Mouse (Mus musculus) heart, embryonic 16.5 days (tissue): ENCODE measurements at regions not wholly inside any gene's neighbourhood (a gene's known extent, or its start where the extent isn't known, plus 50 kb on each side); places are given as distances from the start of the nearest gene placed in this dataset.

Experiments
- ATAC-seq: fragments of 200-750 bp; cut with Nextera tagmentation; replicated peaks from 2 replicates; pipeline ENCODE4 v1.8.0; 2017; ENCODE audit warnings: moderate number of reproducible peaks; ENCODE audit not compliant: insufficient read depth, low FRiP score; ENCODE audit errors: extremely low read depth
- H3K27ac ChIP-seq: fragments of 300-500 bp; sonication (generic); 2 replicates; pipeline ENCODE4 v1.5.1; 2014; ENCODE audit warnings: mild to moderate bottlenecking, low read length, control low read depth, moderate library complexity
- H3K27me3 ChIP-seq: fragments of 300-500 bp; sonication (generic); 2 replicates; pipeline ENCODE4 v1.6.1; 2014; ENCODE audit warnings: low read length, mixed read lengths; ENCODE audit not compliant: control insufficient read depth, insufficient read depth
- H3K36me3 ChIP-seq: fragments of 300-500 bp; sonication (generic); 2 replicates; pipeline ENCODE4 v1.6.1; 2014; ENCODE audit not compliant: control insufficient read depth, insufficient read depth
- H3K4me1 ChIP-seq: fragments of 300-500 bp; sonication (generic); 2 replicates; pipeline ENCODE4 v1.6.1; 2014; ENCODE audit warnings: low read length, mixed read lengths; ENCODE audit not compliant: control insufficient read depth, insufficient read depth
- H3K4me2 ChIP-seq: fragments of 300-500 bp; sonication (generic); 2 replicates; pipeline ENCODE4 v1.6.1; 2014; ENCODE audit warnings: low read depth, mild to moderate bottlenecking, control low read depth, low read length
- H3K4me3 ChIP-seq: fragments of 300-500 bp; sonication (generic); 2 replicates; pipeline ENCODE4 v1.5.1; 2014; ENCODE audit warnings: mild to moderate bottlenecking, control low read depth, low read length
- H3K9ac ChIP-seq: fragments of 300-500 bp; sonication (generic); 2 replicates; pipeline ENCODE4 v1.6.1; 2014; ENCODE audit warnings: low read length, control low read depth
- H3K9me3 ChIP-seq: fragments of 300-500 bp; sonication (generic); replicated peaks from 2 replicates; pipeline ENCODE4 v1.6.1; 2016; ENCODE audit warnings: low read length; ENCODE audit not compliant: control insufficient read depth
- WGBS: fragments of 180-500 bp; shearing (Covaris S2); extraction: QIAGEN DNeasy Blood & Tissue Kit; methylation state at CpG from one replicate; pipeline ENCODE4 v1.1.7; 2014; 5-methylcytosine and 5-hydroxymethylcytosine counted together

GRCm38 (mm10) chr1:65509003-65509402 is 227.1 kb downstream of the Pth2r start:
- no peaks in the 10 kb centered on the region for H3K4me1 ChIP-seq
- no peaks in the 10 kb centered on the region for H3K27me3 ChIP-seq
- no peak overlapping the region for H3K9ac ChIP-seq
- H3K4me2 ChIP-seq = no peak overlapping the region
- no peak for ATAC-seq
- H3K27ac ChIP-seq = no peak overlapping the region
- H3K9me3 ChIP-seq = no peaks in the 10 kb centered on the region
- no peak overlapping the region for H3K4me3 ChIP-seq
- 76% methylated on average over 2 of the region's 2 CpGs for WGBS
- H3K36me3 ChIP-seq = no peaks in the 10 kb centered on the region

- 65% methylated on average over 3 of the region's 3 CpGs for WGBS
- H3K36me3 ChIP-seq = no peaks in the 10 kb centered on the region
- no peak overlapping the region for H3K27ac ChIP-seq
- H3K9me3 ChIP-seq = no peaks in the 10 kb centered on the region
- no peak overlapping the region for H3K4me3 ChIP-seq
- no peak for ATAC-seq
- no peak overlapping the region for H3K9ac ChIP-seq
- H3K4me1 ChIP-seq = no peaks in the 10 kb centered on the region
- H3K27me3 ChIP-seq = no peaks in the 10 kb centered on the region
- no peak overlapping the region for H3K4me2 ChIP-seq
These were observed 253.8 kb downstream of the Pth2r start for GRCm38 (mm10) chr1:65535674-65536073.

- H3K27me3 ChIP-seq = no peaks in the 10 kb centered on the region
- no peak overlapping the region for H3K4me3 ChIP-seq
- ATAC-seq = no peak
- H3K9me3 ChIP-seq = no peaks in the 10 kb centered on the region
- no peak overlapping the region for H3K4me2 ChIP-seq
- no peaks in the 10 kb centered on the region for H3K36me3 ChIP-seq
- H3K27ac ChIP-seq = no peak overlapping the region
- H3K9ac ChIP-seq = no peak overlapping the region
- WGBS = 58% methylated on average over 3 of the region's 3 CpGs
- no peaks in the 10 kb centered on the region for H3K4me1 ChIP-seq
These were observed 256.7 kb downstream of the Pth2r start for GRCm38 (mm10) chr1:65538509-65538908.

- H3K4me3 ChIP-seq = no peak overlapping the region
- ATAC-seq = no peak
- no peaks in the 10 kb centered on the region for H3K4me1 ChIP-seq
- H3K9ac ChIP-seq = no peak overlapping the region
- H3K4me2 ChIP-seq = no peak overlapping the region
- no peaks in the 10 kb centered on the region for H3K27me3 ChIP-seq
- no peak overlapping the region for H3K27ac ChIP-seq
- H3K36me3 ChIP-seq = no peaks in the 10 kb centered on the region
- 0 out of 2 replicates have a peak, but pooled peaks cover 3% of the 10 kb centered on the region for H3K9me3 ChIP-seq
- WGBS = 87% methylated on average over 5 of the region's 5 CpGs
These were observed 262.5 kb downstream of the Pth2r start for GRCm38 (mm10) chr1:65544219-65544864.

GRCm38 (mm10) chr1:65545336-65546060 is 263.6 kb downstream of the Pth2r start:
- no peak for ATAC-seq
- no peak overlapping the region for H3K4me2 ChIP-seq
- no peak overlapping the region for H3K9ac ChIP-seq
- H3K4me1 ChIP-seq = no peaks in the 10 kb centered on the region
- no peak overlapping the region for H3K27ac ChIP-seq
- H3K36me3 ChIP-seq = no peaks in the 10 kb centered on the region
- 0 out of 2 replicates have a peak, but pooled peaks cover 3% of the 10 kb centered on the region for H3K9me3 ChIP-seq
- H3K4me3 ChIP-seq = no peak overlapping the region
- WGBS = 69% methylated on average over 5 of the region's 5 CpGs
- no peaks in the 10 kb centered on the region for H3K27me3 ChIP-seq

GRCm38 (mm10) chr1:65548830-65549229 is 267.0 kb downstream of the Pth2r start:
- ATAC-seq = no peak

GRCm38 (mm10) chr1:65587402-65587801 is 305.5 kb downstream of the Pth2r start:
- peaks cover 5% of the 10 kb centered on the region for H3K9me3 ChIP-seq
- no peak overlapping the region for H3K4me3 ChIP-seq
- 76% methylated on average over 1 of the region's 2 CpGs for WGBS
- no peaks in the 10 kb centered on the region for H3K27me3 ChIP-seq
- no peaks in the 10 kb centered on the region for H3K4me1 ChIP-seq
- no peak overlapping the region for H3K9ac ChIP-seq
- H3K27ac ChIP-seq = no peak overlapping the region
- H3K4me2 ChIP-seq = no peak overlapping the region
- no peak for ATAC-seq
- H3K36me3 ChIP-seq = no peaks in the 10 kb centered on the region

More at GRCm38 (mm10) chr1:65548830-65549229, 267.0 kb downstream of the Pth2r start:
- Histone ChIP-seq H3K9ac (no peak overlapping the region), H3K9me3 (0 out of 2 replicates have a peak, but pooled peaks cover 3% of the 10 kb centered on the region), H3K4me3 (no peak overlapping the region), H3K27me3 (no peaks in the 10 kb centered on the region), H3K4me1 (no peaks in the 10 kb centered on the region), H3K36me3 (no peaks in the 10 kb centered on the region), H3K4me2 (no peak overlapping the region), H3K27ac (no peak overlapping the region)
- WGBS = 69% methylated on average over 4 of the region's 4 CpGs

- H3K9me3 ChIP-seq = no peaks in the 10 kb centered on the region
- WGBS = 71% methylated on average over 2 of the region's 2 CpGs
- ATAC-seq = no peak
These were observed 291.0 kb upstream of the Crygf start for GRCm38 (mm10) chr1:65635315-65635714.

GRCm38 (mm10) chr1:65654460-65654859 is 271.9 kb upstream of the Crygf start:
- H3K4me2 ChIP-seq = no peak overlapping the region
- no peaks in the 10 kb centered on the region for H3K36me3 ChIP-seq
- ATAC-seq = no peak
- no peak overlapping the region for H3K9ac ChIP-seq
- H3K4me3 ChIP-seq = no peak overlapping the region
- no peaks in the 10 kb centered on the region for H3K27me3 ChIP-seq
- H3K9me3 ChIP-seq = no peaks in the 10 kb centered on the region
- no peaks in the 10 kb centered on the region for H3K4me1 ChIP-seq
- 82% methylated on average over 2 of the region's 2 CpGs for WGBS
- no peak overlapping the region for H3K27ac ChIP-seq

More at GRCm38 (mm10) chr1:65635315-65635714, 291.0 kb upstream of the Crygf start:
- Histone ChIP-seq H3K9ac (no peak overlapping the region), H3K27ac (no peak overlapping the region), H3K27me3 (no peaks in the 10 kb centered on the region), H3K4me3 (no peak overlapping the region), H3K4me1 (no peaks in the 10 kb centered on the region), H3K36me3 (no peaks in the 10 kb centered on the region), H3K4me2 (no peak overlapping the region)
